Mouse (Mus musculus): ENCODE measurements at regions not wholly inside any gene's neighbourhood (a gene's known extent, or its start where the extent isn't known, plus 50 kb on each side); places are given as distances from the start of the nearest gene placed in this dataset.
"Not testable (repeated sequence)": the region's sequence is repeated elsewhere in the genome, so short reads cannot be mapped to it uniquely, and the experiment has no call there.

GRCm38 (mm10) chr3:120531880-120532580, 639.5 kb downstream of the Rwdd3 start:
- DNase-seq (ENCODE audit: low spot score): no peak

DNA sequence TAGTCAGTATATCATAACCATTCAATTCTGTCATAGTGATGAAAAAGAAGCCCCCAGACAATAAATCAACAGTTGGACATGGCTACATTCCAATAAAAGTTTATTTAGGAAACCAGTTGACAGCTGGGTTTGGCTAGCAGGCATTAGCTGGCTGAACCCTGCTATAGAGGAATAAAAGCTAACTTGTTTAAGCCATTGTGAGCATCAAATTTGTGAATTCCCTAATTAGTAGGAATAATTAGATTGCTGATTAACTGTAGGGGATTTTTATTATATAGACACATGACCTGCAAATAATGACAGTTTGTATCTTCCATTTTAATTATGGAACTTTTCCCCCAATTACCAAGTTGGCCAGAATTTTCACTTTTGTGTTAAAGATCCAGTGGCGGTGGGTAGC, 659.8 kb downstream of the Rwdd3 start:
- DNase-seq (ENCODE audit: low spot score): no peak

- DNase-seq (ENCODE audit: low spot score): no peak
These were observed 672.6 kb downstream of the Rwdd3 start for GRCm38 (mm10) chr3:120498937-120499336.

DNA sequence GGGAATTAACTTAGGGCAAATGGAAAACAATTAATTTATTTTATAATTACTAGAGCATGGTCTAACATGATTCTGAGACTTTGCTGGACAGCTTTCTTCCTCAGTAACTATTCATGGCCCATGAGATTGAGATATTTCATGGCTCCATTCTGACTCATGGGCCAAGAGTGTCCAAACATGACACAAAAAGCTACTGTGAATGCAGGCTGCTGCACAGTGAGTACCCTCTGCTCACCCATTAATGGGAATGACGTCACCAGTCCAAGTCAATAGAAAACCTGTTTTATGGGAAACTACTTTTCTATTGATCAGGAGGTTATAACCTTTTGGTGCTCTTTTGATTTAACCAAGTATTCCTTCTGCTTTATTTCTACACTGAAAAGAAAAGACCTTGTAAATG, 693.6 kb downstream of the Rwdd3 start:
- DNase-seq (ENCODE audit: low spot score): no peak

GRCm38 (mm10) chr3:120477232-120477631, 693.0 kb upstream of the Ptbp2 start:
- no peak for DNase-seq (ENCODE audit: low spot score)

GRCm38 (mm10) chr3:120473645-120474038, 689.4 kb upstream of the Ptbp2 start:
- no peak for DNase-seq (ENCODE audit: low spot score)

DNA sequence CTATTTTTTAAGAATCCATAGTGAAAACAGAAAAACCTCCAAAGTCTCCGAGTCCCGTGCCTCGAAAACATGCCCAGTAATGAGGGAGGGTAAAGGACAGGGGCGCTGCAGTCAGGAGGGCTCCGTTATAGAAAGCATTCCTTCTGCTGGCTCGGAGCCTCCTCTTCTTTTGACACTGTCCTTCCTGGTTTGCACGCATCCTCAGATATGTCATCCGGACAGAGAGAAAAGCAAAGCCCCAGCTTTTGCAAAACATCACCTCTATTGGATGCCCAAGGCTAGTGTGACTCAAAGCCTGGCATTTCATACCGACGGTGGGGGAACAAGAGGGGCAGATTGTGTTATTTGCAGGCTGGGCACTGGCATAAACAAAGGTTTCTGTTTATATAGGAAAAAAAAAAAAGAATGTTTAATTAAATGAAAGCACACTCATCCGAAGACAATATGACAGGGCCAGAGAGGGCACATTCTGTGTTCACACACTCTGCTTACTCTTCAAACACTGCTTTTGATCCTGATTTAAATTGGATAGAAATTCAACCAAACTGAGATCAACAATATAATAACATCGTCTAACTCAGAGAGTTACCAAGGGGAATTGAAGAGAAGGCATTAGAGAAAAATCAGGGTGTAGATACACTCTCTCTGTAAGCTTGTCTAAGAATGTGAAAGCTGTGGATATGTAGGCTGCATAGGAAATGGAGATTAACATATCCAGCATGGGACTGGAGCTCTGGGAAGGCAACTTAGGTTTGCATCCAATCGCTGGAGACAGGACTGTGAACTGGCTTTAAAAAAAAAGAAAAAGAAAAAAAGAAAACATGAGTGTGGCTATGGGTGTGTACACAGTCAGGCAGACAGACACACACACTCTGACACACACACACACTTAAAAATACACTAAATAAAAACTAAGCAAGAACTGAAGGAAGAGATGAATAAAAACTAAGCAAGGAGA, 688.7 kb upstream of the Ptbp2 start:
- DNase-seq (ENCODE audit: low spot score): no peak

- no peak for DNase-seq (ENCODE audit: low spot score)
These were observed 687.7 kb upstream of the Ptbp2 start for GRCm38 (mm10) chr3:120471878-120472444.

DNA sequence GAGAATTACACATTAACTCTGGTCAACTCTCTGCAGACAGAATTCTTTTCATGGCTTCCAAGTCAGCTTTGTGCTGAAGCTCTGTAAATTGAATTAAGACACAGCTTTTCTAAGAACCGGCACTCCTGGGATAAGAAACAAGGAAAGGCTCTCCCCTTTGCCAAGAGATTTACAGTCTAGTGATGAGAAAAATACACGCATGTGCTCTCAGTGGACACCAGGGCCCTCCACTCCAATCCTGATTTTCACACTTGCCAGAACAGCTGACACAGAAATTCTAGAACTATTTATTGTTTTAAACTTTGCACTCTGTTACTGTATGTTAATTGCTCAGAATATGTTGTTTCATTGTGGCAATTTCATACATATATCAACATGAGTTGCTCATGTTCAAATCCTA, 684.6 kb upstream of the Ptbp2 start:
- DNase-seq (ENCODE audit: low spot score): no peak

DNA sequence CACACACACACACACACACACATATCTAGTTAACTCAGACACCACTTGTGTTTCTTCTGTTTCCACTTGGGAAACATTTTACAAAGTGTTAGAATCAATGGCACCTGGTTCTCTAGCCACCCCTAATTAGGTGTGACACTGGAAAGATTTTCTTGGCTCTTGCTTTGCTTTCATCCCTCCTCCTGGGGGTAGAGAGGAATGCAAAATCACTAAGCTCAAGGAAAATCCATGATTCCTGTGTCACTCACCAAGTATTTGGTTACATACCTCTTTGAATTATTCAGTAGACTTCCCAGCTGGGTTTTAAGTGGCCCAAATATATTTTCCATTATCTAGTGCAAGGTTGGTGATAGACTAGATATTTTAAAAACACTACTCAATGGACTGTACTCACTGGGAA, 676.5 kb upstream of the Ptbp2 start:
- DNase-seq (ENCODE audit: low spot score): no peak

GRCm38 (mm10) chr3:120457912-120458311, 673.6 kb upstream of the Ptbp2 start:
- no peak for DNase-seq (ENCODE audit: low spot score)

GRCm38 (mm10) chr3:120441127-120441526, 656.9 kb upstream of the Ptbp2 start:
- no peak for DNase-seq (ENCODE audit: low spot score)

- DNase-seq (ENCODE audit: low spot score): no peak
These were observed 646.0 kb upstream of the Ptbp2 start for GRCm38 (mm10) chr3:120430285-120430684.

DNA sequence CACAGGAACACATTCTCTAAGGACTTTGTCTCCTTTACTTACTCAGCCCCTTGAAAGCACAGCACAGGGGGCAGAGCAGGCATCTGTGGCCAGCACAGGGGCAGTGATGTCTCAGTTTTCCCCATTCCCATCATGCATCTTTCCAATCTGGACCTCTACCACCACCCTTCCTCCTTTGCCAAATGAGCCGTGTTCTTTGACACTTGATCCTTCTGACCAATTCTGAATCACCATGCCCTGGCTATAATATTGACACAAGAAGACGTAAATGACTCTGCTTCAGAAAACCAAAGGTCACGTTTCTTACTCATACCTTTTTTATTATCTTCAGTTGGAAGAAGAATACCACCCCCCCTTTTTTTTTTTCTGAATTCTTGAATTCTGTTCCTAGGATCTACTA, 632.4 kb upstream of the Ptbp2 start:
- no peak for DNase-seq (ENCODE audit: low spot score)

DNA sequence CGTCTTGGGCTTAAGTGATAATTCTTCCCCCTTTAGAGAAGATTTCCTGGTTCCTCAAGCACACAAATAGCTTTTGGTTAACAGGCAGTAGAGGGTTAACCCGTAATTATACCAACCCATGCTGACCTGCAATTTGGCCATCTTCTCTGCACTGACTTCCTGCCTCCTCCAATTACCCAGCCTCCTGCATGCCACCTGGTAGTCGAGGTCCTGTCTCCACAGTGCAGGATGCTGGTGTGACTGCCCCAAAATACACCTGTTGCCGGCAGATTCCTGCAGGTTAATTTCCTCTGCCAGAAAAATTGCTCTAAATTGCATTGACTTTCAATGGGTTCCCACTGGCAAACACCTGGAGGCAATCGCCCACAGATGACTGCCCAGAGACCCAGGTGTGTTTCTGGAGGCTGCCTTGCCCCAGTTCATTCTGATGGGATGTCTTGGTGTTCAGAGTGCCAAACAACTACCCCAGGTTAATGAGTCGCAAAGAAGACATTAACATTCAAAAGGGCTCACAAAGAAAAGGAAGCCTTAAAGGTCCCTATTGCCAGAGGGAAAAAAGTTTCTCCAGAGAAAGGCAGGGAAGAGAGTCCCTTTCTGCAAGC, 591.5 kb upstream of the Ptbp2 start:
- no peak for DNase-seq (ENCODE audit: low spot score)

- no peak for DNase-seq (ENCODE audit: low spot score)
These were observed 558.6 kb upstream of the Ptbp2 start for GRCm38 (mm10) chr3:120342747-120343377.

DNA sequence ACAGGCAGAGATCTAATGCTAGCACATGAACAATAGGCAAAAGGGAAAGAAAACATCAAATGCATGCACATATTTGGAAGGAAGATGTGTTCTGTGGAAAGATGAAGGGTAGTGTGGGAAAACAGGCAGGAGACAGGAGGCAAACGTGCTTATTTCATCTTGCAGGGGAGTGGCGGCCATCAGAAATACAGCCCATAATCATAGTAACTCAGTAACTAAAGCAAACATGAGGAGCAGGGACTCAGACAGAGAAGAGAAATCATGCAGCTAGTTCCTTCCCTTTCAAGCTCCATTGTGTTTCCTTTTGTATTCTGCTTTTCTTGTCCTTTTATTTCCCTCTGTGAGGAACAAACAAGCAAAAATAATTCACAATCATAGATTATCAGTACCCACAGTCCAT, 557.6 kb upstream of the Ptbp2 start:
- DNase-seq (ENCODE audit: low spot score): no peak

DNA sequence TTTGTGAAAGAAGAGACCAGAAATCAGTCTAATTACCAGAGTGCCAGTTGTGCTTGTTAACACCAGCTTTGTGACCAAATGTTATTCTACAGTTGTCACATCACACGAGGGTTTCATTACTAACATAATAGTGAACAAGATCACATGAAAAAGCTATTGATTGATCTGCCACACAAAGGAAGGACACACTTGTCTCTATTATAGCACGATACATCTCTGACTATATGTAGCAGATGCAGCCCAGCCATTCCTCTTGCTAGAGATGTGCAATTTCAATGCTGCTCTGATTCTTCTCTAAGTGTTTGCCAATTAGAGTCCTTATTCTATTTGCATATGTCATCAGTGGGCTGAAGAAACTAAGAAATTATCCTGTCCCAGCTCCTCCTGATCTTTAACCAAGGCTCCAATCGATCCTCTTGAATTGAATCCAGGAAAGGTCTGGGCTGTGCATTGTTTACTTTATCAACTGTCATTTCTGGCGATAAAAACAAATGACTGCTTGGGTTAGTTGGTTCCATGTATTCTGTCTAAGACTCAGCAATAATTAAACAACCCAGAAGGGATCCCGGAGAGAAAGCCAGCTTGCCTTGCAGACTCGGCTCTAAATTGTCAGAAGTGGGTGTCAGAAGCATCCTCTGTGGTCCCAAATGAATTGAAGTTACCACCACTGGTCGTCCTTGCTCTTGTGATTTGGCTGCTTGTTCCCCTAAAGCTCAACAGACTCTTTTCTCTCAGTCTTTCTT, 551.7 kb upstream of the Ptbp2 start:
- DNase-seq (ENCODE audit: low spot score): no peak

DNA sequence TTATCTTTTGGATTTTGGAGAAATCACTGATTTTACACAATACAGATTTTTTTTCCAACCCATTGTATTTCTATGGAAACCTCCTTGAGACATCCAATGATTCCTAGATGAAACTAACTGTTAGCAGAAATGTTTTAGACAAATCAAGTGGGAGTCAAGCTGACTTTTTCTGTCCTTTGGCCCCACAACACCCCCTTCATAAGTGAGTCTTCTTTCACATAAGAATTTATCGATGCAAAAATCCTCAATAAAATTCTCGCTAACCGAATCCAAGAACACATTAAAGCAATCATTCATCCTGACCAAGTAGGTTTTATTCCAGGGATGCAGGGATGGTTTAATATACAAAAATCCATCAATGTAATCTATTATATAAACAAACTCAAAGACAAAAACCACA, 522.8 kb upstream of the Ptbp2 start:
- DNase-seq (ENCODE audit: low spot score): not testable (repeated sequence)

GRCm38 (mm10) chr3:120305608-120306007, 521.3 kb upstream of the Ptbp2 start:
- no peak for DNase-seq (ENCODE audit: low spot score)
